Mouse (Mus musculus) macrophage (primary cell): ENCODE measurements around the gene Pkp4. TPM values are rescaled to one million over a fixed set of nuclear protein-coding genes. Genes with fewer than 3 reads are reported as not detected.
A peak's percentile ranks its signal among the peaks of the same experiment; 100 is the strongest.

Experiments
- H3K27ac ChIP-seq: fragments of 350-480 bp; formaldehyde crosslinking; 2 replicates; pipeline ENCODE4 v1.9.0; 2021
- H3K36me3 ChIP-seq: fragments of 350-480 bp; formaldehyde crosslinking; 2 replicates; pipeline ENCODE4 v1.9.0; 2021; ENCODE audit errors: inconsistent target
- H3K4me3 ChIP-seq: fragments of 350-480 bp; formaldehyde crosslinking; 2 replicates; pipeline ENCODE4 v1.9.0; 2021; ENCODE audit errors: inconsistent target
- H3K79me2 ChIP-seq: fragments of 350-480 bp; formaldehyde crosslinking; 2 replicates; pipeline ENCODE4 v1.9.0; 2021; ENCODE audit errors: inconsistent target
- WGBS: methylation state at CpG from one replicate; pipeline ENCODE4 v1.1.7; 2026; ENCODE audit warnings: inconsistent platforms; ENCODE audit not compliant: missing documents; 5-methylcytosine and 5-hydroxymethylcytosine counted together
- polyA plus RNA-seq: library from polyadenylated mRNA; stranded (reverse); fragments of 250-400 nt; gene quantifications from 3 replicates; pipeline ENCODE4 v1.2.4, GENCODE M21; 2018; ENCODE audit warnings: inconsistent platforms

Pkp4 gene
- polyA plus RNA-seq, 1 experiment from 2014 or later: 69.4 TPM

GRCm38 (mm10) chr2:59171533-59171932, 10.9 kb downstream of the Pkp4 start:
- Histone ChIP-seq H3K79me2 (peaks cover 100% of the 10 kb centered on the region), H3K4me3 (no peak overlapping the region), H3K27ac (no peak overlapping the region), H3K36me3 (no peaks in the 10 kb centered on the region)
- WGBS: 49% methylated on average over 5 of the region's 5 CpGs

- Histone ChIP-seq H3K36me3 (no peaks in the 10 kb centered on the region), H3K27ac (no peak overlapping the region), H3K4me3 (no peak overlapping the region), H3K79me2 (peaks cover 100% of the 10 kb centered on the region)
- 95% methylated on average over 6 of the region's 6 CpGs for WGBS
Measured at GRCm38 (mm10) chr2:59175926-59176325, 15.3 kb downstream of the Pkp4 start.

- H3K27ac ChIP-seq: no peak overlapping the region
- no peaks in the 10 kb centered on the region for H3K36me3 ChIP-seq
- H3K79me2 ChIP-seq: peaks cover 100% of the 10 kb centered on the region
- WGBS: 100% methylated on average over 8 of the region's 8 CpGs
- H3K4me3 ChIP-seq: no peak overlapping the region
Measured at GRCm38 (mm10) chr2:59178191-59178590, 17.5 kb downstream of the Pkp4 start.

GRCm38 (mm10) chr2:59178960-59179359, 18.3 kb downstream of the Pkp4 start:
- Histone ChIP-seq H3K4me3 (no peak overlapping the region), H3K36me3 (no peaks in the 10 kb centered on the region)
- WGBS: 100% methylated on average over 4 of the region's 4 CpGs

GRCm38 (mm10) chr2:59179487-59179886, 18.8 kb downstream of the Pkp4 start:
- H3K27ac ChIP-seq: no peak overlapping the region
- no peak overlapping the region for H3K4me3 ChIP-seq
- H3K36me3 ChIP-seq: no peaks in the 10 kb centered on the region
- whole genome bisulfite sequencing: 98% methylated on average over 5 of the region's 5 CpGs
- peaks cover 93% of the 10 kb centered on the region for H3K79me2 ChIP-seq

More at GRCm38 (mm10) chr2:59178960-59179359, 18.3 kb downstream of the Pkp4 start:
- no peak overlapping the region for H3K27ac ChIP-seq
- peaks cover 99% of the 10 kb centered on the region for H3K79me2 ChIP-seq

GRCm38 (mm10) chr2:59181321-59182113, 20.9 kb downstream of the Pkp4 start:
- Histone ChIP-seq H3K79me2 (peaks cover 93% of the 10 kb centered on the region), H3K27ac (no peak overlapping the region), H3K4me3 (no peak overlapping the region), H3K36me3 (no peaks in the 10 kb centered on the region)
- 93% methylated on average over 15 of the region's 15 CpGs for WGBS

GRCm38 (mm10) chr2:59183541-59183940, 22.9 kb downstream of the Pkp4 start:
- Histone ChIP-seq H3K27ac (no peak overlapping the region), H3K36me3 (no peaks in the 10 kb centered on the region), H3K79me2 (peaks cover 92% of the 10 kb centered on the region), H3K4me3 (no peak overlapping the region)
- 89% methylated on average over 4 of the region's 4 CpGs for WGBS

GRCm38 (mm10) chr2:59184107-59185064, 23.7 kb downstream of the Pkp4 start:
- Histone ChIP-seq H3K79me2 (peaks cover 91% of the 10 kb centered on the region), H3K36me3 (no peaks in the 10 kb centered on the region), H3K4me3 (no peak overlapping the region), H3K27ac (no peak overlapping the region)
- 61% methylated on average over 11 of the region's 11 CpGs for WGBS

- WGBS: 93% methylated on average over 8 of the region's 8 CpGs
- no peak overlapping the region for H3K4me3 ChIP-seq
- H3K27ac ChIP-seq: no peak overlapping the region
- H3K36me3 ChIP-seq: no peaks in the 10 kb centered on the region
- peaks cover 91% of the 10 kb centered on the region for H3K79me2 ChIP-seq
Measured at GRCm38 (mm10) chr2:59186122-59186521, 25.5 kb downstream of the Pkp4 start.

- Histone ChIP-seq H3K27ac (peak overlapping the region; percentile 54), H3K36me3 (no peaks in the 10 kb centered on the region), H3K79me2 (peaks cover 91% of the 10 kb centered on the region), H3K4me3 (no peak overlapping the region)
- 95% methylated on average over 6 of the region's 6 CpGs for WGBS
Measured at GRCm38 (mm10) chr2:59186966-59187365, 26.3 kb downstream of the Pkp4 start.

GRCm38 (mm10) chr2:59188306-59188705, 27.7 kb downstream of the Pkp4 start:
- no peak overlapping the region for H3K4me3 ChIP-seq
- peaks cover 91% of the 10 kb centered on the region for H3K79me2 ChIP-seq
- peak overlapping the region; percentile 36; the same call in 1 of the 2 replicates for H3K27ac ChIP-seq
- H3K36me3 ChIP-seq: no peaks in the 10 kb centered on the region
- whole genome bisulfite sequencing: 95% methylated on average over 7 of the region's 8 CpGs

- H3K79me2 ChIP-seq: peaks cover 98% of the 10 kb centered on the region
- WGBS: 93% methylated on average over 5 of the region's 5 CpGs
- no peak overlapping the region for H3K4me3 ChIP-seq
- no peaks in the 10 kb centered on the region for H3K36me3 ChIP-seq
- no peak overlapping the region for H3K27ac ChIP-seq
Measured at GRCm38 (mm10) chr2:59189661-59190185, 29.1 kb downstream of the Pkp4 start.

GRCm38 (mm10) chr2:59190186-59190585, 29.5 kb downstream of the Pkp4 start:
- Histone ChIP-seq H3K79me2 (peaks cover 98% of the 10 kb centered on the region), H3K36me3 (no peaks in the 10 kb centered on the region), H3K4me3 (no peak overlapping the region), H3K27ac (no peak overlapping the region)
- WGBS: 94% methylated on average over 10 of the region's 10 CpGs

- no peaks in the 10 kb centered on the region for H3K36me3 ChIP-seq
- peaks cover 98% of the 10 kb centered on the region for H3K79me2 ChIP-seq
- 97% methylated on average over 8 of the region's 8 CpGs for WGBS
- no peak overlapping the region for H3K4me3 ChIP-seq
- H3K27ac ChIP-seq: no peak overlapping the region
Measured at GRCm38 (mm10) chr2:59191466-59191865, 30.8 kb downstream of the Pkp4 start.
